Mouse (Mus musculus) lung, adult 2 months (tissue): Measurements from ENCODE around the gene Pkn1. TPM values are rescaled to one million over a fixed set of nuclear protein-coding genes. Genes with fewer than 3 reads are reported as not detected.

Experiments used
- DNase-seq: peaks from one replicate; pipeline ENCODE4 v3.0.0; 2022
- H3K4me1 ChIP-seq: fragments of 200-500 bp; 2 replicates; pipeline ENCODE4 v1.6.1; 2011; ENCODE audit warnings: low read length; ENCODE audit not compliant: control insufficient read depth, insufficient read depth
- H3K4me3 ChIP-seq: fragments of 200-500 bp; replicated peaks from 2 replicates; pipeline ENCODE3; 2011; ENCODE audit warnings: low read depth, mild to moderate bottlenecking, control low read depth, low read length; ENCODE audit errors: extremely low read depth
- CTCF ChIP-seq: fragments of 200-500 bp; IDR thresholded peaks from 2 replicates; pipeline ENCODE4 v1.5.1; 2011; ENCODE audit warnings: mild to moderate bottlenecking, low read length, control low read depth; ENCODE audit not compliant: insufficient read depth
- POLR2A ChIP-seq: fragments of 200-500 bp; IDR thresholded peaks from 2 replicates; pipeline ENCODE4 v1.6.1; 2011; ENCODE audit warnings: low read depth, mild to moderate bottlenecking, control low read depth, low read length, borderline replicate concordance; ENCODE audit errors: extremely low read depth
- WGBS: fragments of 180-500 bp; shearing (Covaris S2); methylation state at CpG from one replicate; pipeline ENCODE4 v1.1.7; 2018; 5-methylcytosine and 5-hydroxymethylcytosine counted together
- polyA plus RNA-seq: library from polyadenylated mRNA; depleted of rRNA; stranded (reverse); fragments of >200 nt; gene quantifications from 2 replicates; pipeline ENCODE4 v1.2.3, GENCODE M21; 2012

Gene Pkn1
- polyA plus RNA-seq, 1 experiment, result 168 TPM

DNA sequence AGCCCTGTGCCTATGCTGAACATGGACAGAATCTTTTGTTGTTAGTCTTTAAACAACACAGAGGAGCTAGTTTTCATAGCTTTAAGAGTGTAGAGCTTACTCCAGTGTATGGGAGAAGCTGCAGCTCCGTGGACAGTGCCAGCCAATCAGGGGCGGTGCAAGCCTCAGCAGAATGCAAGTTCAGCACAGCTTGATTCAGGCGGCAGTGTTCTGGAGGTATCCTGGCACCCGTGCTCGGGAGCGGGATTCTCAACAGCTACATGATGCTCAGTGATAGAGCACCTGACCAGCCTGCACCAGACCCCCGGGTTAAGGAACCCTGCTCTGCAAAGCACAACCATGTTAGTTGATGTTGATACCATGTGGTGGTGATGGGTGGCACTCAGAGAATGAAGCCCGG lies 38.4 kb downstream of the Pkn1 start:
- no peak for DNase-seq
- 27% methylated on average over 8 of the region's 8 CpGs for WGBS
- no peak for TF ChIP-seq POLR2A
- no peak for TF ChIP-seq CTCF
- no peak overlapping the region for H3K4me3 ChIP-seq
- H3K4me1 ChIP-seq, result peaks cover 9% of the 10 kb centered on the region

- TF ChIP-seq CTCF (no peak), POLR2A (no peak)
Observed at GRCm38 (mm10) chr8:83656484-83657246, 42.3 kb downstream of the Pkn1 start.

DNA sequence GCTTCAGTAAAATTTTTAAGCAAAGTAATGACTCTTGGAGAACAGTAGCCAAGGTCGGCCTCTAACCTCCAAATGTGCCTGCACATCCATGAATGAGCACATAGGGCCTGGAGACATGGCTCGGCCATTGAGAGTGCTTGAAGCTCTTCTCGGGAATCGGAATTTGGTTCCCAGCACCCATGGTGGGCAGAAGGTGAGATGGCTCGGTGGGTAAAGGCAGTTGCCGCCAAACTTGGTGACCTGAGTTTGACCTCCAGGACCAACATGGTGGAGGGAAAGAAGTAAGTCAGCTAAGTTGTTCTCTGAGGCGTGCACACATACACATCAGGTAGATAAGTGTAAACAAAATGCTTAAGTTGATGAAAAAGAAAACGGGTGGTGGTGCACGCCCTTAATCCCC lies 42.9 kb downstream of the Pkn1 start:
- peaks cover 8% of the 10 kb centered on the region; the same call in 1 of the 2 replicates for H3K4me1 ChIP-seq
- no peak for DNase-seq
- no peak overlapping the region for H3K4me3 ChIP-seq
- WGBS, result 82% methylated on average over 9 of the region's 9 CpGs
- no peak for TF ChIP-seq CTCF
- TF ChIP-seq POLR2A, result no peak

More at GRCm38 (mm10) chr8:83656484-83657246, 42.3 kb downstream of the Pkn1 start:
- Histone ChIP-seq H3K4me3 (no peak overlapping the region), H3K4me1 (peaks cover 8% of the 10 kb centered on the region; the same call in 1 of the 2 replicates)
- peak; percentile 29 for DNase-seq
- 55% methylated on average over 13 of the region's 13 CpGs for WGBS

GRCm38 (mm10) chr8:83654725-83655124 lies 44.3 kb downstream of the Pkn1 start:
- no peak overlapping the region for H3K4me3 ChIP-seq
- TF ChIP-seq CTCF (no peak), POLR2A (no peak)
- H3K4me1 ChIP-seq, result peaks cover 8% of the 10 kb centered on the region; the same call in 1 of the 2 replicates
- no peak for DNase-seq
- 86% methylated on average over 6 of the region's 6 CpGs for WGBS

DNA sequence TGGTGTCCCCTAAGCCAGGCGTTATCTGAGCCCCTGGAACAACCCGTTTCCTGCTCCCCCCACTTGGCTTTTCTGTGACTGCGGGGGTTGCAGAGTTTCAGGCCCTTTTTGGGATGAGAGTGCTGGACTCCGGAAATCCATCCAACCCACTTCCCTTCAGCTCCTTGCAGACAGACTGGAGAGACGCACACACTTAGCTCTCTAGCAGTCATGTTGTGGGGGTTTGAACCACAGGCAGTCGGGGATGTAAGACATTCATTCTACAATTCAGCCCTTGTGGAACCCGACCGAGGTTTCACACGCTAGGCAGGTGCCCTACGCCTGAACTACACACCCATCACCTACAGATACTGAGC lies 45.3 kb downstream of the Pkn1 start:
- DNase-seq, result no peak
- 16% methylated on average over 10 of the region's 10 CpGs for WGBS
- Histone ChIP-seq H3K4me3 (no peak overlapping the region), H3K4me1 (peaks cover 8% of the 10 kb centered on the region; the same call in 1 of the 2 replicates)
- TF ChIP-seq POLR2A (no peak), CTCF (no peak)

GRCm38 (mm10) chr8:83652744-83653661 lies 46.0 kb downstream of the Pkn1 start:
- peak; percentile 29 for DNase-seq
- under 1% methylated on average over 46 of the region's 46 CpGs for WGBS
- TF ChIP-seq POLR2A (no peak), CTCF (no peak)
- peaks cover 8% of the 10 kb centered on the region; the same call in 1 of the 2 replicates for H3K4me1 ChIP-seq
- H3K4me3 ChIP-seq, result peak overlapping the region; percentile 84

DNA sequence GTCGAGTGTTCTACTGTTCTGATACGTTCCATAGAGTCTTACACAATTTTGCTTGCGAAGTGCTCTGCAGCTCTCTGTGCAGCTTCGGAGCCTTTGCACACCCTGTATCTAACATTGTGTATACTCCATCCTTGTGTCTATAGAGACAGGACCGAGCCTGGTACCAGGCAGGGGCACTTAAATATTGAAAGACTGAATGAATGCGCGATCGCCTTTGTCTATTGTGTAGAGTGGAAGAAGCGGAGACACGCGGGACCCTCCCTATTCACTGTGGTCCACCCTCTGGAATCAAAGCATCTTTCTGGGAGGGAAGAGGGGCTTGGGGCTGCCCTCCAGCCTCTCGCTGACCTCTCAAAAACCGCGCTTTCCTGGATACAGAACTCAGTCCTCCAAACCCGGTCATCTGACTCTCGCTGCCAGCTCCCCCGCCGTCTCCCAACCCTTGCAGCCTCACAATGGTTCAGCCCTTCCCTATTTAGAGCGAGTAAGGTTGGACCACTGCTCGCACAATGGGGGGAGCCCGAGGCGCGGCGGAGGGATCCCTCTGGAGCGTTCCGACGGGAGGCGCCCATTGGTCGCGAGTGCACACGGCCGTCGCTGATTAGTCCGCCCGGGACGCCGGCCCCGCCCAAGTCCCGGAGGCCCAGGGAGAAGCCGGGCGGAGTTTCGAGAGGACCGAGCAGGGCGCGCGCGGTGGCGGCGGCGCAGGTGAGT lies 46.8 kb downstream of the Pkn1 start, which contains the start of gene Gipc1:
Gene Gipc1, plus strand, starts transcription at position 648 of the 714 bp plus-strand sequence.
- WGBS, result 3% methylated on average over 50 of the region's 50 CpGs
- Histone ChIP-seq H3K4me1 (peaks cover 8% of the 10 kb centered on the region; the same call in 1 of the 2 replicates), H3K4me3 (peak within 1 kb of the TSS; percentile 84)
- DNase-seq, result peak; percentile 89
- TF ChIP-seq CTCF (no peak), POLR2A (peak; percentile 59; the same call in 1 of the 2 replicates)

GRCm38 (mm10) chr8:83649699-83650098 lies 49.3 kb downstream of the Pkn1 start:
- whole genome bisulfite sequencing, result 88% methylated on average over 6 of the region's 6 CpGs
- Histone ChIP-seq H3K4me3 (no peak overlapping the region), H3K4me1 (peaks cover 8% of the 10 kb centered on the region; the same call in 1 of the 2 replicates)
- no peak for DNase-seq
- TF ChIP-seq POLR2A (no peak), CTCF (no peak)

DNA sequence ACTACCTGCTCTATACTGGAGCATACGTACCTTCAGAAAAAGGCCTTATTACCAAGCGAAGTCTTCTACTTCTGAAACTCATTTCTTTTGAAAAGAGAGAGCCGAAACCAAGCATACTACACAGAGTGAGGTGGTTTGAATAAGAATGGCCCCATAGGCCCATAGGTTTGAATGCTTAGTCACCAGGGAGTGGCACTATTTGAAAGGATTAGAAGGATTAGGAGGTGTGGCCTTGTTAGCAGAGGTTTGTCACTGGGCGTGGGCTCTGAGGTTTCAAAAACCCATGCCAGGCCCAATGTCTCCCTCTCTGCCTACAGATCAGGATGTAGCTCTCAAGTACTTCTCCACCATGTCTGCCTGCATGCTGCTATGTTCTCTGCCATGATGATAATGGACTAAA lies 50.9 kb downstream of the Pkn1 start:
- WGBS, result 92% methylated on average over 4 of the region's 4 CpGs
- H3K4me1 ChIP-seq, result peaks cover 3% of the 10 kb centered on the region; the same call in 1 of the 2 replicates
- no peak for DNase-seq
- TF ChIP-seq POLR2A, result no peak
- TF ChIP-seq CTCF, result no peak
- H3K4me3 ChIP-seq, result no peak overlapping the region
